Mouse (Mus musculus) testis, adult 2 months (tissue): ENCODE measurements at regions not wholly inside any gene's neighbourhood (a gene's known extent, or its start where the extent isn't known, plus 50 kb on each side); places are given as distances from the start of the nearest gene placed in this dataset.

Experiments used
- CTCF ChIP-seq: fragments of 200-500 bp; IDR thresholded peaks from 2 replicates; pipeline ENCODE4 v1.5.1; 2012; ENCODE audit warnings: low read depth, mild to moderate bottlenecking, inconsistent platforms, low read length, moderate library complexity; ENCODE audit not compliant: control insufficient read depth, insufficient read depth, insufficient replicate concordance
- POLR2A ChIP-seq: fragments of 200-500 bp; IDR thresholded peaks from 2 replicates; pipeline ENCODE4 v1.6.1; 2012; ENCODE audit warnings: low read depth, mild to moderate bottlenecking, inconsistent platforms, low read length, moderate library complexity; ENCODE audit not compliant: control insufficient read depth

DNA sequence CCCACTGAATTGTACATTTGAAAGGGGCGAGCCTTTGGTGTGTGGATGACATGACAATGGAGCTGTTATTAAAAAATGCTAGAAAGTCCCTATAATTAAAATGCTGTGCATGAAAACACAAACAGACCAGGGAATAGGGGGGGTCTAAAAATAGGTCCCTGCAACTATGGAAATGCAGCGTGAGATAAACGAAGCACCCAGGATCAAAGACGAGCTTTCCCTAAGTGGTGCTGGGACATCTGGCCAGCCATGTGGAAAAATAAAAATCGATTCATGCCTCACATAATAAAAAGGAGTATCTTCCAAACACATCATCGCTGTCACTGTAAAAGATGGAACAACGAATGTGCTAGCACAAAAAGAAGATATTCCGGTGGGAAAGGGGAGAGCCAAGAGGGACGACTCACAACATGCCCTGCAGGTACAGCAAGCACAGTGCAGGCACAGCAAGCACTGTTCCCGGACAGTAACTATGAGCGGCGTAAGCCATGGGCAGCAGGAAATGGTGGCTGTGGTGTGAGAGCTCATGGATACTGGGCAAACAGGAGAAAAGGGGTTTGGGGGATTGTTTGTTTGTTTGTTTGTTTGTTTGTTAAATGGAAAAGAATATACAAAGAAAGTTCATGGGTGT lies 176.7 kb downstream of the Mroh4 start:
- TF ChIP-seq POLR2A, result no peak
- TF ChIP-seq CTCF, result no peak
